Mouse (Mus musculus) CH12.LX (cell line): ENCODE measurements at regions not wholly inside any gene's neighbourhood (a gene's known extent, or its start where the extent isn't known, plus 50 kb on each side); places are given as distances from the start of the nearest gene placed in this dataset.

ENCODE experiments used
- DNase-seq: peaks from one replicate; pipeline ENCODE4 v3.0.0-alpha.2; 2013; ENCODE audit errors: extremely low read depth
- H3K27ac ChIP-seq: 2 replicates; pipeline ENCODE4 v1.5.1; 2012; ENCODE audit warnings: low read depth, mild to moderate bottlenecking, control low read depth, moderate library complexity; ENCODE audit not compliant: insufficient read depth
- H3K27me3 ChIP-seq: replicated peaks from 2 replicates; pipeline ENCODE3; 2012; ENCODE audit warnings: inconsistent platforms
- H3K36me3 ChIP-seq, 2 experiments: replicated peaks in 1 of 2; 2 replicates each; pipeline versions ENCODE3 to v1.6.1; 2012; ENCODE audit warnings: inconsistent platforms in 1 of 2, low read length in 1 of 2, mild to moderate bottlenecking in 1 of 2, mixed read lengths in 1 of 2, moderate library complexity in 1 of 2; ENCODE audit not compliant: control insufficient read depth in 1 of 2, insufficient read depth in 1 of 2
- H3K4me1 ChIP-seq, 2 experiments: 2 replicates each; pipeline ENCODE4 v1.6.1; 2012; ENCODE audit warnings: inconsistent platforms in 1 of 2, moderate library complexity in 1 of 2; ENCODE audit not compliant: insufficient read depth in 2 of 2, control insufficient read depth in 1 of 2
- H3K4me2 ChIP-seq: 2 replicates; pipeline ENCODE4 v1.6.1; 2012; ENCODE audit warnings: low read depth, mild to moderate bottlenecking, control low read depth; ENCODE audit not compliant: poor library complexity, insufficient read depth, severe bottlenecking
- H3K4me3 ChIP-seq, 3 experiments: fragments of 150-350 bp in 1 of 3; sonication (generic) in 1 of 3; replicated peaks in 1 of 3; 2 replicates each; pipeline versions ENCODE3 to v1.5.1; 2011 to 2012; ENCODE audit warnings: low read depth in 2 of 3, low read length in 2 of 3, mild to moderate bottlenecking in 2 of 3, moderate library complexity in 2 of 3, control low read depth in 1 of 3, improper control_type of control experiment in 1 of 3, inconsistent platforms in 1 of 3, mixed read lengths in 1 of 3; ENCODE audit not compliant: poor library complexity in 1 of 3
- H3K79me2 ChIP-seq: replicated peaks from 2 replicates; pipeline ENCODE4 v1.6.1; 2012; ENCODE audit warnings: mild to moderate bottlenecking, moderate library complexity; ENCODE audit not compliant: control insufficient read depth, poor library complexity, insufficient read depth, severe bottlenecking; ENCODE audit errors: extremely low read depth
- H3K9ac ChIP-seq: 2 replicates; pipeline ENCODE4 v1.6.1; 2012; ENCODE audit warnings: low read depth, mild to moderate bottlenecking, control low read depth, moderate library complexity; ENCODE audit not compliant: insufficient read depth
- H3K9me3 ChIP-seq: replicated peaks from 2 replicates; pipeline ENCODE3; 2012; ENCODE audit warnings: low read length, inconsistent platforms, mixed read lengths
- BHLHE40 ChIP-seq: IDR thresholded peaks from 2 replicates; pipeline ENCODE4 v1.6.1; 2011; ENCODE audit warnings: mild to moderate bottlenecking, low read depth, low read length, improper control_type of control experiment
- CHD2 ChIP-seq: IDR thresholded peaks from 2 replicates; pipeline ENCODE4 v1.6.1; 2011; ENCODE audit warnings: low read length, improper control_type of control experiment
- CTCF ChIP-seq, 2 experiments: IDR thresholded peaks in 1 of 2; conservative IDR thresholded peaks in 1 of 2; 2 replicates each; pipeline ENCODE4 v1.5.1; 2011 to 2012; ENCODE audit warnings: low read depth in 2 of 2, low read length in 2 of 2, improper control_type of control experiment in 1 of 2, inconsistent platforms in 1 of 2, mild to moderate bottlenecking in 1 of 2, moderate library complexity in 1 of 2
- E2F4 ChIP-seq: IDR thresholded peaks from 2 replicates; pipeline ENCODE4 v1.6.1; 2011; ENCODE audit warnings: low read depth, low read length, improper control_type of control experiment; ENCODE audit not compliant: insufficient replicate concordance
- ELF1 ChIP-seq: IDR thresholded peaks from 2 replicates; pipeline ENCODE4 v1.6.1; 2014; ENCODE audit warnings: low read depth, mild to moderate bottlenecking, inconsistent platforms, low read length, improper control_type of control experiment
- GABPA ChIP-seq: IDR thresholded peaks from 2 replicates; pipeline ENCODE4 v1.6.1; 2012; ENCODE audit warnings: low read depth, low read length, improper control_type of control experiment, inconsistent platforms; ENCODE audit not compliant: insufficient replicate concordance
- IRF4 ChIP-seq: IDR thresholded peaks from 2 replicates; pipeline ENCODE4 v1.6.1; 2014; ENCODE audit warnings: low read depth, mild to moderate bottlenecking, inconsistent platforms, low read length, improper control_type of control experiment
- KAT2A ChIP-seq: IDR thresholded peaks from 2 replicates; pipeline ENCODE4 v1.6.1; 2012; ENCODE audit warnings: low read length, improper control_type of control experiment, inconsistent platforms; ENCODE audit not compliant: insufficient replicate concordance
- MAX ChIP-seq: IDR thresholded peaks from 2 replicates; pipeline ENCODE4 v1.6.1; 2011; ENCODE audit warnings: low read length, improper control_type of control experiment
- MEF2A ChIP-seq: IDR thresholded peaks from 2 replicates; pipeline ENCODE4 v1.6.1; 2014; ENCODE audit warnings: low read depth, mild to moderate bottlenecking, inconsistent platforms, low read length, improper control_type of control experiment, borderline replicate concordance
- MYC ChIP-seq: IDR thresholded peaks from 2 replicates; pipeline ENCODE4 v1.6.1; 2011; ENCODE audit warnings: low read depth, mild to moderate bottlenecking, improper control_type of control experiment, low read length
- NELFE ChIP-seq: IDR thresholded peaks from 2 replicates; pipeline ENCODE4 v1.6.1; 2011; ENCODE audit warnings: low read depth, low read length, improper control_type of control experiment
- NRF1 ChIP-seq: IDR thresholded peaks from 2 replicates; pipeline ENCODE4 v1.6.1; 2014; ENCODE audit warnings: low read depth, mild to moderate bottlenecking, inconsistent platforms, low read length, improper control_type of control experiment, moderate library complexity
- PAX5 ChIP-seq: IDR thresholded peaks from 2 replicates; pipeline ENCODE4 v1.6.1; 2012; ENCODE audit warnings: low read length, inconsistent platforms, mixed read lengths
- POLR2A ChIP-seq: IDR thresholded peaks from 2 replicates; pipeline ENCODE4 v1.6.1; 2011; ENCODE audit warnings: low read depth, mild to moderate bottlenecking, improper control_type of control experiment, low read length
- RAD21 ChIP-seq: IDR thresholded peaks from 2 replicates; pipeline ENCODE4 v1.6.1; 2011; ENCODE audit warnings: low read depth, mild to moderate bottlenecking, low read length, improper control_type of control experiment, moderate library complexity
- SMC3 ChIP-seq: IDR thresholded peaks from 2 replicates; pipeline ENCODE4 v1.6.1; 2011; ENCODE audit warnings: low read depth, low read length, improper control_type of control experiment
- TBP ChIP-seq: conservative IDR thresholded peaks from 2 replicates; pipeline ENCODE4 v1.6.1; 2011; ENCODE audit warnings: low read depth, low read length, improper control_type of control experiment
- TCF12 ChIP-seq: IDR thresholded peaks from 2 replicates; pipeline ENCODE4 v1.6.1; 2014; ENCODE audit warnings: low read depth, mild to moderate bottlenecking, inconsistent platforms, low read length, improper control_type of control experiment
- USF2 ChIP-seq: conservative IDR thresholded peaks from 2 replicates; pipeline ENCODE4 v1.6.1; 2011; ENCODE audit warnings: low read depth, low read length, improper control_type of control experiment
- ZMIZ1 ChIP-seq: IDR thresholded peaks from 2 replicates; pipeline ENCODE4 v1.6.1; 2012; ENCODE audit warnings: low read depth, mild to moderate bottlenecking, inconsistent platforms, low read length, improper control_type of control experiment
- ZNF384 ChIP-seq: IDR thresholded peaks from 2 replicates; pipeline ENCODE4 v1.6.1; 2012; ENCODE audit warnings: low read depth, low read length, improper control_type of control experiment, inconsistent platforms
- dilution Hi-C: fragments of 300-500 bp; cut with MboI; formaldehyde crosslinking; loops from 2 replicates; pipeline ENCODE4 v1.14.3; 2020; ENCODE audit warnings: low sequenced_read_pairs; ENCODE audit not compliant: extremely low pct_unique_long_range_greater_than_20kb, extremely low pct_ligation_motif_present
- in situ Hi-C: fragments of 300-500 bp; cut with MboI; formaldehyde crosslinking; loops from 3 replicates; pipeline ENCODE4 v1.14.3; 2019; ENCODE audit warnings: low sequenced_read_pairs, low pct_ligation_motif_present, low pct_unique_long_range_greater_than_20kb, mixed read lengths

DNA sequence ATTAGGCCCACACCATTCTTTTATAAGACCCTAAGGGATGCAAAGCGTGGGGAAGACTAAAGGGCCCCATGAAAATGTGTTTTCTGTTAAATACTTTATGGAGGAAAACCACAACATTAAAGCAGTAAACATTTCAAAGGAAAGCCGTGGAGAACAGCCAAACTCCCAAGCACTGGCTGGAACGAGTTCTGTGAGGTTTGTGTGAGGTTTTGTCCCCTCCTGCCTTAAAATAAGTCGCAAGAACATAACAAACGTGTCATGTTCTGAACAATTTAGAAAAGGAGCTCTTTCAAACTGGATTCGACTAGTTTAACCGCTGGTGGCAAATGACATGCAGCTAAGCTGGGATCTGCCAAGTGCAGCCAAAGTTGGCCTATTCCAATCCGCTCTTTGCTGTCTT is 109.4 kb downstream of the Nhlrc3 start:
- H3K4me1 ChIP-seq, result no peaks in the 10 kb centered on the region
- TF ChIP-seq KAT2A (no peak), GABPA (no peak), CHD2 (no peak), ZNF384 (no peak), RAD21 (no peak), E2F4 (no peak), ZMIZ1 (no peak), POLR2A (no peak), ELF1 (no peak), MAX (no peak), PAX5 (no peak), TBP (no peak), MEF2A (no peak), MYC (no peak), NRF1 (no peak), BHLHE40 (no peak), USF2 (no peak), IRF4 (no peak), TCF12 (no peak), SMC3 (no peak)
- H3K4me2 ChIP-seq, result no peak overlapping the region
- no peak overlapping the region for H3K9ac ChIP-seq
- no peak for DNase-seq
- no peaks in the 10 kb centered on the region for H3K27me3 ChIP-seq
- H3K9me3 ChIP-seq, result no peaks in the 10 kb centered on the region
- H3K79me2 ChIP-seq, result no peaks in the 10 kb centered on the region
- dilution Hi-C loops, result no loop called here
- no peak overlapping the region for H3K4me3 ChIP-seq
- H3K36me3 ChIP-seq, result no peaks in the 10 kb centered on the region
- H3K27ac ChIP-seq, result no peak overlapping the region
- in situ Hi-C loops, result no loop called here

DNA sequence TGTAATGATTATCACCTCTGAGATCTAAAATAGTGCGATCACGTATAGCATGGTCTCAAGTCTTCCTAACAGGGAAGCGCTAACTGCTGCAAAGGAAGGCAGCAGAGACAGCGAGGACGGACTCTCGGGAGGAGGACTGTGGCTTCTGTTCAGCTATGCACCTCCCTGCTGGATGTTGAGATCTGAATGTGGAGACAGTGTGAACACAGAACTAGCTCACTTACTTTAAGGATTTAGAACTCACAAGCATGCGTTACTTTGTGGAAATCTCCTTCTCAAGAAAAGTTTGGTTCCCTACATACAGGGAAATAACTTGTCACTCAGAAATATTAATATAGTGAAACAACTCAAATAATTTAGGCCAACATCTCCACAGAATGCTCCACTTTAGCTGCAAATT is 109.8 kb downstream of the Nhlrc3 start:
- Histone ChIP-seq H3K4me1 (no peaks in the 10 kb centered on the region), H3K27me3 (no peaks in the 10 kb centered on the region), H3K9ac (no peak overlapping the region), H3K4me2 (no peak overlapping the region), H3K36me3 (no peaks in the 10 kb centered on the region), H3K27ac (no peak overlapping the region), H3K79me2 (no peaks in the 10 kb centered on the region), H3K4me3 (no peak overlapping the region), H3K9me3 (no peaks in the 10 kb centered on the region)
- TF ChIP-seq USF2 (no peak), NELFE (no peak), MEF2A (no peak), ZMIZ1 (no peak), ZNF384 (no peak), POLR2A (no peak), RAD21 (no peak), CTCF (conservative IDR thresholded peaks at IDR 0.05 in 1 of 2, IDR thresholded peaks at IDR 0.05 in 1 of 2; ENCODE audit: low read depth in 2 of 2, low read length in 2 of 2) (no peak)
- in situ Hi-C loops, result no loop called here
- dilution Hi-C loops, result no loop called here
- no peak for DNase-seq
